Mouse (Mus musculus): ENCODE results near the gene Vamp9. TPM values are rescaled to one million over a fixed set of nuclear protein-coding genes. Genes with fewer than 3 reads are reported as not detected.

Gene Vamp9
- polyA plus RNA-seq, 1 experiment from 2014 or later: 0.15 TPM

- Histone ChIP-seq H3K4me1 (replicated peaks; ENCODE audit: control insufficient read depth, insufficient read depth) (0 out of 2 replicates have a peak, but pooled peaks cover 2% of the 10 kb centered on the region), H3K9ac (ENCODE audit: low read length) (no peak overlapping the region), H3K4me2 (replicated peaks; ENCODE audit: low read depth) (peak overlapping the region; percentile 58; the same call in 1 of the 2 replicates), H3K9me3 (ENCODE audit: control insufficient read depth, low read length) (no peaks in the 10 kb centered on the region), H3K27ac (replicated peaks) (no peak overlapping the region), H3K36me3 (ENCODE audit: control insufficient read depth, insufficient read depth, low read length) (no peaks in the 10 kb centered on the region), H3K27me3 (ENCODE audit: control insufficient read depth, insufficient read depth, low read length) (no peaks in the 10 kb centered on the region), H3K4me3 (ENCODE audit: low read depth, low read length) (no peak overlapping the region)
- 34% methylated on average over 1 of the region's 1 CpGs for WGBS
- no peak for DNase-seq (ENCODE audit: low spot score)
- TF ChIP-seq EP300 (optimal IDR thresholded peaks at IDR 0.05) (no peak), CTCF (IDR thresholded peaks at IDR 0.05; ENCODE audit: low read depth) (no peak)
- no peak for ATAC-seq (ENCODE audit: low FRiP score, low TSS enrichment)
Measured at GRCm38 (mm10) chr5:99975776-99976175, 69.7 kb downstream of the Vamp9 start.

- DNase-seq (ENCODE audit: low spot score) (no peak), ATAC-seq (ENCODE audit: low FRiP score, low TSS enrichment) (no peak)
- Histone ChIP-seq H3K27me3 (ENCODE audit: control insufficient read depth, insufficient read depth, low read length) (no peaks in the 10 kb centered on the region), H3K4me3 (ENCODE audit: low read depth, low read length) (peak overlapping the region; percentile 95), H3K27ac (replicated peaks) (no peak overlapping the region), H3K36me3 (ENCODE audit: control insufficient read depth, insufficient read depth, low read length) (no peaks in the 10 kb centered on the region), H3K4me2 (replicated peaks; ENCODE audit: low read depth) (peak overlapping the region; percentile 58), H3K4me1 (replicated peaks; ENCODE audit: control insufficient read depth, insufficient read depth) (0 out of 2 replicates have a peak, but pooled peaks cover 2% of the 10 kb centered on the region), H3K9ac (ENCODE audit: low read length) (peak overlapping the region; percentile 99; the same call in 1 of the 2 replicates), H3K9me3 (ENCODE audit: control insufficient read depth, low read length) (no peaks in the 10 kb centered on the region)
- under 1% methylated on average over 8 of the region's 8 CpGs for WGBS
- TF ChIP-seq CTCF (IDR thresholded peaks at IDR 0.05; ENCODE audit: low read depth): no peak
- no peak for TF ChIP-seq EP300 (optimal IDR thresholded peaks at IDR 0.05)
Measured at GRCm38 (mm10) chr5:99976334-99976955, 70.4 kb downstream of the Vamp9 start.

- under 1% methylated on average over 47 of the region's 50 CpGs for WGBS
- no peaks in the 10 kb centered on the region for H3K27me3 ChIP-seq (ENCODE audit: control insufficient read depth, insufficient read depth, low read length)
- peak; percentile 92 for DNase-seq (ENCODE audit: low spot score)
Measured at GRCm38 (mm10) chr5:99977516-99978301, 71.7 kb downstream of the Vamp9 start.

GRCm38 (mm10) chr5:99978699-99979442, 72.8 kb downstream of the Vamp9 start, which contains the start of the genes Hnrnpd and 4930524J08Rik:
Gene Hnrnpd, minus strand, starts transcription at chr5:99978938.
Gene 4930524J08Rik, plus strand, starts transcription at chr5:99979061.
- H3K4me2 ChIP-seq (replicated peaks; ENCODE audit: low read depth): peak within 1 kb of the TSS; percentile 68
- TF ChIP-seq EP300 (optimal IDR thresholded peaks at IDR 0.05) (no peak), CTCF (IDR thresholded peaks at IDR 0.05; ENCODE audit: low read depth) (no peak)
- H3K4me1 ChIP-seq (replicated peaks; ENCODE audit: control insufficient read depth, insufficient read depth): 0 out of 2 replicates have a peak, but pooled peaks cover 2% of the 10 kb centered on the region
- no peaks in the 10 kb centered on the region for H3K9me3 ChIP-seq (ENCODE audit: control insufficient read depth, low read length)
- H3K4me3 ChIP-seq (ENCODE audit: low read depth, low read length): peak within 1 kb of the TSS; percentile 95
- DNase-seq (ENCODE audit: low spot score): peak; percentile 99
- under 1% methylated on average over 80 of the region's 97 CpGs for WGBS
- peak within 1 kb of the TSS; percentile 99 for H3K9ac ChIP-seq (ENCODE audit: low read length)
- H3K36me3 ChIP-seq (ENCODE audit: control insufficient read depth, insufficient read depth, low read length): no peaks in the 10 kb centered on the region
- no peaks in the 10 kb centered on the region for H3K27me3 ChIP-seq (ENCODE audit: control insufficient read depth, insufficient read depth, low read length)
- H3K27ac ChIP-seq (replicated peaks): peak within 1 kb of the TSS; percentile 99
- ATAC-seq (ENCODE audit: low FRiP score, low TSS enrichment): peak; percentile 98

More at GRCm38 (mm10) chr5:99977516-99978301, 71.7 kb downstream of the Vamp9 start:
- Histone ChIP-seq H3K4me3 (ENCODE audit: low read depth, low read length) (peak overlapping the region; percentile 95), H3K9ac (ENCODE audit: low read length) (peak overlapping the region; percentile 99), H3K9me3 (ENCODE audit: control insufficient read depth, low read length) (no peaks in the 10 kb centered on the region), H3K36me3 (ENCODE audit: control insufficient read depth, insufficient read depth, low read length) (no peaks in the 10 kb centered on the region), H3K4me1 (replicated peaks; ENCODE audit: control insufficient read depth, insufficient read depth) (0 out of 2 replicates have a peak, but pooled peaks cover 2% of the 10 kb centered on the region), H3K27ac (replicated peaks) (peak overlapping the region; percentile 99), H3K4me2 (replicated peaks; ENCODE audit: low read depth) (peak overlapping the region; percentile 58)
- ATAC-seq (ENCODE audit: low FRiP score, low TSS enrichment): peak; percentile 73
- TF ChIP-seq CTCF (IDR thresholded peaks at IDR 0.05; ENCODE audit: low read depth) (no peak; the same call in 1 of the 2 replicates), EP300 (optimal IDR thresholded peaks at IDR 0.05) (no peak)

- Histone ChIP-seq H3K9ac (ENCODE audit: low read length) (no peak overlapping the region), H3K4me1 (replicated peaks; ENCODE audit: control insufficient read depth, insufficient read depth) (no peaks in the 10 kb centered on the region), H3K36me3 (ENCODE audit: control insufficient read depth, insufficient read depth, low read length) (no peaks in the 10 kb centered on the region), H3K4me3 (ENCODE audit: low read depth, low read length) (no peak overlapping the region), H3K4me2 (replicated peaks; ENCODE audit: low read depth) (no peak overlapping the region), H3K9me3 (ENCODE audit: control insufficient read depth, low read length) (no peaks in the 10 kb centered on the region), H3K27ac (replicated peaks) (no peak overlapping the region), H3K27me3 (ENCODE audit: control insufficient read depth, insufficient read depth, low read length) (no peaks in the 10 kb centered on the region)
- no peak for TF ChIP-seq EP300 (optimal IDR thresholded peaks at IDR 0.05)
- TF ChIP-seq CTCF (IDR thresholded peaks at IDR 0.05; ENCODE audit: low read depth): no peak
- no peak for DNase-seq (ENCODE audit: low spot score)
- no peak for ATAC-seq (ENCODE audit: low FRiP score, low TSS enrichment)
- WGBS: 79% methylated on average over 9 of the region's 9 CpGs
Measured at GRCm38 (mm10) chr5:99983452-99984061, 77.5 kb downstream of the Vamp9 start.

Data from stomach, postnatal 0 days (tissue).